Mouse (Mus musculus) gastrocnemius, adult 2 months (tissue): ENCODE data around the gene Pip5k1c. TPM values are rescaled to one million over a fixed set of nuclear protein-coding genes. Genes with fewer than 3 reads are reported as not detected.

Source experiments
- DNase-seq: peaks from one replicate; pipeline ENCODE4 v3.0.0; 2022
- H3K27ac ChIP-seq: fragments of 200-600 bp; 2 replicates; pipeline ENCODE4 v1.8.1; 2022; ENCODE audit warnings: mild to moderate bottlenecking
- H3K4me3 ChIP-seq: fragments of 200-600 bp; 2 replicates; pipeline ENCODE4 v1.8.1; 2022; ENCODE audit warnings: mild to moderate bottlenecking, moderate library complexity
- CTCF ChIP-seq: fragments of 200-600 bp; IDR thresholded peaks from 2 replicates; pipeline ENCODE4 v1.8.1; 2022; ENCODE audit warnings: antibody characterized with exemption, mild to moderate bottlenecking, moderate library complexity
- intact Hi-C: fragments of 180-260 bp; cut with DNase I; formaldehyde crosslinking; loops from one replicate; pipeline ENCODE4 v1.15.1; 2025
- total RNA-seq, 2 experiments: library from RNA; stranded (reverse); gene quantifications; 2 replicates each; pipeline ENCODE4 v1.2.3; 2021

The Pip5k1c gene
- total RNA-seq, 2 experiments from 2014 or later, result 20.7 to 25.0 TPM

DNA sequence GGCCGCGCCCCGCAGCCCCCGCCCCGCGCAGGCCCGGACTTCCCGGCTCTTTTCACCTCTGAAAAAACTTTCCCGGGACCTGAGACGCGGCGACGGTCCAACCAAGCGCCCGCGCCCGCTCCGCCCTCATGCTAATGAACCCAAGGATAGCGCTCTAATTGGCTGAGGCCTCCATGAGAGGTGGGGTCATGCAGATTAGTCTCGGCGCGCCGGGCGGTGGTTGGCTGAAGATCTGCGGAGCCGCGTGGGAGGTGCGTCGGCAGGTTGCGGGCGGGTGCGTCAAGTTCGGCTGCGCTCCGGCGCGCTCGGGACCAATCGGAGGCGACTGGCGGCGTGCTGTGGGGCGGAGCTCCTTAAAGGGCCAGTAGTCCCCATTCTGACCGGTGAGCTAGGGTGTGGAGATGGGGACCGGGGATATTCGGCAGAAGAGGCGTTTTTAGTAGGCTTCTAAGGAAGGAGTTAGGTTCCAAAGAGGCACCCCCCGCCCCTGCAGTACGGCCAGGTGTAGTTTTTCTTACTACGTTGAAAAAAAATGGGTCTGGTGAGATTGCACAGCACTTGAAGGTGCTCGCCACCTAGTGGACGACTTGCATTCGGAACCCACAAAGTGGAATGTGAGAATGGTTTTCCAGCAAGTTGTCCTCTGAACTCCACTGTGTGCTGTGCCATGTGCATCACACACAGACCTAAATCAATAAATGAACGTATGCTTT lies 57.7 kb downstream of the Pip5k1c start, which contains the start of gene Hmg20b:
Gene Hmg20b (minus strand): TSS at position 130 of the 713 bp plus-strand sequence.
- DNase-seq, result peak; percentile 100
- TF ChIP-seq CTCF, result peak; percentile 91
- H3K27ac ChIP-seq, result peak within 1 kb of the TSS; percentile 96
- intact Hi-C loops, result loop anchor here (5.0 kb wide), 1 partner anchor 58 kb away; the partner anchor contains the start of genes Pip5k1c and Tjp3
- H3K4me3 ChIP-seq, result peak within 1 kb of the TSS; percentile 99

DNA sequence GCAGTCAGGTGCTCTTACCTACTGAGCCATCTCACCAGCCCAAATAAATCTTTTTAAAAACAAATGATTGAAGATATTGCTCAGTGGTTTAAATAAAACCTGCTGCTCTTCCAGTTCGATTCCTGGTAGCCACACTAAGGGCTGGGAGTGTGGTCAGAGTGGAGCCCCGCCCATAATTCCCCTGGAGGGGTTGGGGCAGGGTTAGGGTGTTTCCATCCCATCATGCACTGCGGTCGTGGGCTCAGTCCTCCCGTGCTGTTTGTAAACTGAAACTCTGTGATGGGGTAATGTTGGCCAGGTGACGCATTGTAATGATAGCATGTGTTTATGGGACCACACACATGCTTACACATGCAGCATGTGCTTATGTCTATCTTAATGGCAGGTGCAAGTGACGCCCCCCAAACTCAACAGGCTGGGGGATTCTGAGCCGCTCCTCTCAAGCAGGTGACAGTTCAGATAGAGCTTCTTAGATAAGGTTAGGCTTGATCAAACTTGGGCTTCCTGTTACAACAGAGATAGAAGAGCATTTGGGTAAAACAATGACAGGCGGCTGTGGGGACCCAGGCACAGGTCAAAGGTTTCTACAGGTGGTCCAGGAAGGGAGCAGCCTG lies 59.0 kb downstream of the Pip5k1c start:
- no peak for DNase-seq
- peak overlapping the region; percentile 93; the same call in 1 of the 2 replicates for H3K27ac ChIP-seq
- intact Hi-C loops, result loop anchor here (5.0 kb wide), 1 partner anchor 59 kb away; the partner anchor contains the start of genes Pip5k1c and Tjp3
- no peak for TF ChIP-seq CTCF
- no peak overlapping the region for H3K4me3 ChIP-seq

DNA sequence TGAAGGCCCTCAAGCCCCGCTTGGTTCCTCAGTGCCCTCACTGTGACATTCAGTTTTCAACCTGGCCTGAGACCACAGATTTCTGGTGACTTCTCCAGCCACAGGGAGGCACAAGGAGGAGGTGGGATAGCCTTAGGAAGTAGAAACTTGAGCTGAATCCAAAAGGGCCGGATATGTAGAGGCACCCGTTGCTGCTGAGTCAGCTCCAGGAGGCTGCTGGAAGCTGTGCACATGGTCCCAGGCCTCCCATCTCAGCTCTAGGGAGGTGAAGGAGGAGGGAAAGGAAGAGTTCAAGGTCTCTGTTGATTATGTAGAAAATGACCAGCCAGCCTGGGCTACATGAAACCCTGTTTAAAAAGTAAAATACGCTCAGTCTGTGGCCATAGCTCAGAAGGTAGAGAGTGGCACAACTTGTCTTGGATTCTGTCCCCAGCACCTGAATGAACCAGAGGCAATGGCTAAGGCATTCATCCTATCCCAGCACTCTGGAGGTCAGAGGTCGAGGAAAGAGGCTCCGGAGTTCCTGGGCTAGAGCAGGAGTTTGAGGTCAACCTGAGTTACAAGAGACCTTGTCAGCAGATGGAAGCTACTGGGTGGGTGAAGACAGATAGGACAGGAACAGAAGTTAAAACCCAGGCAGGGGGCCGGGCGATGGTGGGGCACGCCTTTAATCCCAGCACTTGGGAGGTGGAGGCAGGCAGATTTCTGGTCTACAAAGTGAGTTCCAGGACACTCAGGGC lies 62.1 kb downstream of the Pip5k1c start:
- Histone ChIP-seq H3K4me3 (no peak overlapping the region), H3K27ac (no peak overlapping the region)
- no peak for TF ChIP-seq CTCF
- intact Hi-C loops, result loop anchor here (5.0 kb wide), 1 partner anchor 63 kb away; the partner anchor contains the start of genes Pip5k1c and Tjp3
- no peak for DNase-seq

DNA sequence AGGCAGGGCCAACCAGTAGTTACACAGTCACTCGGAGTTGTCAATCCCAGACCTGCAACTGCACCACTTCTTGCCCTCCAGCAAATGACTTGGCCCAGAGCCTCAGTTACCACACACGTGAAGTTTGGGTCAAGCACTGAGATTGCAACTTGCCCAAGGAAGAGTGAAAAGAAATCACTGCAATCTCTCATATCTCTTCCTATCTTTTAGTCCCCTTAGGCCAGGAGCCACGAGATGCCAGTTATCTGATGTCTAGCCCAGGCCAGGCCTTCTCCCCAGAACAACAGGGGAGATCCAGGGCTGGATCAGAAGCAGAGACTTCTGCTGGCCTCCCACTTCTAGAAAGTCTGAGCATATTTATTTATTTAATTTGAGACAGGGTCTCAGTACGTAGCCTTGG lies 62.8 kb downstream of the Pip5k1c start:
- intact Hi-C loops, result no loop called here
- TF ChIP-seq CTCF, result no peak
- no peak for DNase-seq
- no peak overlapping the region for H3K27ac ChIP-seq
- no peak overlapping the region for H3K4me3 ChIP-seq

DNA sequence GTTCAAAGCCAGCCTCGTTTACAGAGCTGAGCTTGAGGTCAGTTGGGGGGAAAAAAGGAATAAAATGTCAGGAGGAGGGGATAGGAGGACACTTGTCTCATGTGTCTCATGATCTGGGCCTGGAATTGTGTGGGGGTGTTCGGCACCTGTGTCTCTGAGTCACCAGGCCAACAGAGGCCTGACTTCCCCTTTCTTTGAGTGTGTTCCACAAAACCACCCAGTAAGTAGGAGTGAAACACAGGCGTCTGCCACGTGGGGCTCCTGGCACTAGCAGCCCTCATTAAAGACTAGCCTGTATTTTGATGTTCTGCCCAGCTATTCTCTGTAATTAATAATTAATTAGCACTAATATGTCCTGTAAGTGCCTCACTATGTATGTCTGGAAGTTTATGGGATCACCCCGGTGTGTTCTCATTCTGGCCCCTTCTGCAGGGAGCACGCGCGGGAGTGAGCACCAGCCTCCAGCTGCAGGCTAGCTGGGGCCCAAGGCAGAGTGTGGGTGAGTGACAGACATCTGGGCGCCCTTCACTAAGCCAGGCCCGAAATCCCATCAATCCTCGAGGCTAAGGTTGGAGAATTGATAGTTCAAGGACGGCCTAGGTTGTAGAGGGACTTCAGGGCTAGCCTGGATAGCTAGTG lies 63.7 kb downstream of the Pip5k1c start:
- DNase-seq, result no peak
- TF ChIP-seq CTCF, result no peak
- Histone ChIP-seq H3K4me3 (peak overlapping the region; percentile 92), H3K27ac (peak overlapping the region; percentile 88; the same call in 1 of the 2 replicates)
- intact Hi-C loops, result no loop called here

DNA sequence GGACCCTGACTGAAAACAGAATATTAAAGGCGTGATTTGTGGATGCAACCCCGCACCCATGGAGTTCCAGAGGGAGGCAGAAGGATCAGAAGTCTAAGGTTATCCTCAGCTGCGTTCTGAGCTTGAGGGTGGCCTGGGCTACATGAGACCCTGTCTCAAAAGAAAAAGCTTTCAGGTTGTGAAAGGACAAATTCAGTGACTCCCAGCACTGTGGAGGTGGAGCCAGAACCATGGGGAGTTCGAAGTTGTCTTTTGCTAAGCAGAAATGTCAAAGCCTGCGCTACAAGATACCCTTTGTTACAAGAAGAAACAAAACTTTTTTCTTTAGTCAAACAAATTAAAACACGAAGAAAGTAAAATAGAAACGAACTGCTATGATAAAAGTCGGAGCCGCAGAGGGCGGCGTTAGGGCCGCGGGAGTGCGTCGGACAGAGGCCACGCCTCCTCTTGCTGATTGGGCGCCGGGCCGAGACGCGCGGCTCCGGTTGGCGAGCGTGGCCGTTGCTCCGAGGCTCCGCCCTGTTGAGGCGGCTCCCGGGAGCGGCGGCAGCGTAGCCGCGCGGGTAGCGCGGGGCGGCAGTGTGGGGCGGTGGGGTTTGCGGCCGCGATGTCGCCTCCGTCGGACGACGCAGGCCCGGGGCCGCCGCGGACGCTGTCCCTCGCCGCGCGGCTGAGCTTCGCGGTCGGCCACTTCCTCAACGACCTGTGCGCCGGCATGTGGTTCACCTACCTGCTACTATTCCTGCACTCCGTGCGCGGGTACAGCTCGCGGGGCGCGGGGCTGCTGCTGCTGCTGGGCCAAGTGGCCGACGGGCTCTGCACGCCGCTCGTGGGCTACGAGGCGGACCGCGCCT lies 64.5 kb downstream of the Pip5k1c start, which contains the start of gene Mfsd12:
Gene Mfsd12 (plus strand): TSS at position 501 of the 854 bp plus-strand sequence.
- TF ChIP-seq CTCF, result no peak
- Histone ChIP-seq H3K27ac (peak within 1 kb of the TSS; percentile 88), H3K4me3 (peak within 1 kb of the TSS; percentile 92)
- intact Hi-C loops, result no loop called here
- DNase-seq, result peak; percentile 96

DNA sequence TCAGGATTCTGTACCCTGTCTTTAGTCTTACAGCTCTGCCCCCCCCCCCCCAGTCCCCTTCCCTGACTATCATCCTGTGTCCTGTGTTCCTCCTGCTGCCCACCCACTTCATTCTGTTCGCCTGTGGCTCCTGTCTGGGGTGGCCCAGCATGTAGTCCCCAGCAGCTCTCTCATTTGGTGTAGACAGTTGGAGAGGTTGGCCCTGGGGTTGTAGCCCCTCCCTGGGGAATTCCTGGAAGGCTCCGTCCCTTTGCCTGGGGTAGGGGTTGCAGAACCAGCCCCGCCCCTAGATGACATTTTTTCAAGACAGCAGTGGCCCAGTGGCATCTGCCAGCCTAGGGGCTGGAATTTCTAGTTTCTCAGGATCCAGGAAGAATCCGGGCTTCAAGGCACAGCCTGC lies 65.4 kb downstream of the Pip5k1c start:
- intact Hi-C loops, result no loop called here
- no peak for TF ChIP-seq CTCF
- H3K27ac ChIP-seq, result peak overlapping the region; percentile 88
- peak overlapping the region; percentile 92 for H3K4me3 ChIP-seq
- DNase-seq, result no peak

DNA sequence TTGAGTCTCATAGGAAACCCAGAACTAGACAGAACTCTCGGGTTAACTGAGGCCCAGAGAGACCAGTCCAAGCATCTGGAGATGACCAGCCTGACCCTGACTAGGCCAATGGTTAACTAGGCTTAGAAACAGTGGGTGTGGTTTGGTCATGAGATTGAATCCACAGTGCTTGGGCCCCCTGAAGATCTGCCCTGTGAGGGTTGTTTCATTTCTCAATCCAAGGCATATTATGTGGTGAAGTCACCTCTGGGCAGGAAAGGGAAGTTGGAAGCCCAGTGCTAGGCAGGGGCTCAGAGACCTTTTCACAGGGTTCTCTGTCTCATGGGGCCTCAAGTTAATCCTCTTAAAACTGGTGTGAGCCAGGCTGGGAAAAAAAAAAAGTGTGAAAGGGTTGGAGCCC lies 66.1 kb downstream of the Pip5k1c start:
- intact Hi-C loops, result no loop called here
- H3K27ac ChIP-seq, result peak overlapping the region; percentile 88
- DNase-seq, result no peak
- peak overlapping the region; percentile 92 for H3K4me3 ChIP-seq
- TF ChIP-seq CTCF, result no peak

DNA sequence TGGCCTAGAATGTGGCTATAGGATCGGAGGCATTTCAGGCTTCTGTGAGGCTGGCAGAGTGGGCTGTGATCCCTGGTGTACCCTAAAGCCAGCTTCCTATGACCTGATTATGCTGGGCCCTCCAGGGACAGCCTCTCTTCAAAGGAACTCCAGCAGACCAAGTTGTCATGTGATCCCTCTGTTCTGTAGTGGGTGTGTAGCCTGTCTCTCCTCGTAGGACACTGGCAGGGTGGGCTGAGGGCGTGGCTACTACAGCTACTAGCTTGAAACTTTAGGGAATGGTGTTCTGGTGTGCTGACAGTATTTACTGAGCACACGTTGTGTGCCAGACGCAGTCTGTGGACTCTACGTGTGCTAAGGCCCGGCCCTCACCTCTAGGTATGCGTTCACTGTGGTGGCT lies 68.0 kb downstream of the Pip5k1c start:
- no peak for TF ChIP-seq CTCF
- H3K4me3 ChIP-seq, result no peak overlapping the region
- intact Hi-C loops, result no loop called here
- H3K27ac ChIP-seq, result peak overlapping the region; percentile 4; the same call in 1 of the 2 replicates
- DNase-seq, result no peak

DNA sequence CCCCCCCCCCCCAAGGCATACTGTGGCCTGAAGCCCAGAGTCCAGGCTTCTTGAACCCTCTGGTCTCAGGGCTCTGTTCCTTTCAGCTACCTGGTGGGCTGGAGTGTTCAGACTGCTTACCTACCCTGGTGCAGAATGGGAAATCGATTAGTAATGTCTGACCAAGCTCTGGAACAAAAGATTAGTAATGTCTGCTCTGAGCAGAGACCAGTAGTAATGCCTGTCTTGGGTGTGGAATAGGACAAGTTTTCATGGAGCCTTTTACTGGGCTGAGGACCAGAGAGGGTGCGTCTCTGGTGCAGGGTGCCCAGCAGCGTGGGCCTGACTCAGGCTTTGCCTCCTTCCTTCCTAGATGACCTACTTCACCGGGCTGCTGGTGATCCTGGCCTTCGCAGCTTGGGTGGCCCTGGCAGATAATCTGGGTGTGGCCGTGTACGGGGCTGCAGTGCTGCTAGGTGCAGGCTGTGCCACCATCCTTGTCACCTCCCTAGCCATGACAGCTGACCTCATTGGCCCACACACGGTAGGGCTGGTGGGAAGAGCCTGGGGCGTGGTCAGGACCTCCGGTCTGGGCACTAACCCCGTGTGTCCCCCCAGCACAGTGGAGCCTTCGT lies 69.7 kb downstream of the Pip5k1c start:
- intact Hi-C loops, result no loop called here
- peak overlapping the region; percentile 23; the same call in 1 of the 2 replicates for H3K4me3 ChIP-seq
- no peak overlapping the region for H3K27ac ChIP-seq
- TF ChIP-seq CTCF, result no peak
- DNase-seq, result no peak
